Mouse (Mus musculus) myocyte (in vitro differentiated cells): ENCODE measurements around the gene Pcbp4. TPM values are rescaled to one million over a fixed set of nuclear protein-coding genes. Genes with fewer than 3 reads are reported as not detected.
A peak's percentile ranks its signal among the peaks of the same experiment; 100 is the strongest.

Source experiments
- H3K27me3 ChIP-seq: one replicate; pipeline ENCODE4 v1.6.1; 2011; ENCODE audit not compliant: control insufficient read depth, insufficient read depth, insufficient read length
- H3K36me3 ChIP-seq: one replicate; pipeline ENCODE4 v1.6.1; 2011; ENCODE audit not compliant: control insufficient read depth, insufficient read depth
- H3K4me2 ChIP-seq: one replicate; pipeline ENCODE4 v1.6.1; 2011; ENCODE audit warnings: low read depth, control low read depth
- H3K4me3 ChIP-seq: one replicate; pipeline ENCODE4 v1.5.1; 2011; ENCODE audit warnings: mild to moderate bottlenecking, control low read depth, moderate library complexity
- H3K79me2 ChIP-seq: one replicate; pipeline ENCODE4 v1.6.1; 2011; ENCODE audit not compliant: control insufficient read depth, insufficient read depth
- H3ac ChIP-seq: one replicate; pipeline ENCODE4 v1.6.1; 2011; ENCODE audit not compliant: control insufficient read depth, insufficient read length
- CEBPB ChIP-seq: IDR thresholded peaks from 2 replicates; pipeline ENCODE4 v1.6.1; 2011; ENCODE audit warnings: mild to moderate bottlenecking, moderate library complexity; ENCODE audit not compliant: poor library complexity, insufficient read depth, severe bottlenecking
- E2F4 ChIP-seq: IDR thresholded peaks from one replicate; pipeline ENCODE4 v1.6.1; 2011; ENCODE audit warnings: mild to moderate bottlenecking, control low read depth, moderate library complexity; ENCODE audit not compliant: insufficient read depth
- MAX ChIP-seq: IDR thresholded peaks from one replicate; pipeline ENCODE4 v1.6.1; 2011; ENCODE audit warnings: low read depth, mild to moderate bottlenecking, control low read depth
- MYOD1 ChIP-seq, 3 experiments: IDR thresholded peaks; one replicate each; pipeline ENCODE4 v1.6.1; 2011; ENCODE audit warnings: control low read depth in 2 of 3, low read depth in 2 of 3, mild to moderate bottlenecking in 2 of 3, moderate library complexity in 1 of 3; ENCODE audit not compliant: insufficient read length in 2 of 3, control insufficient read depth in 1 of 3
- MYOG ChIP-seq, 3 experiments: IDR thresholded peaks; one replicate each; pipeline ENCODE4 v1.6.1; 2011; ENCODE audit warnings: control low read depth in 2 of 3, low read depth in 2 of 3, mild to moderate bottlenecking in 2 of 3; ENCODE audit not compliant: insufficient read length in 2 of 3, control insufficient read depth in 1 of 3, insufficient read depth in 1 of 3
- POLR2A ChIP-seq: IDR thresholded peaks from one replicate; pipeline ENCODE4 v1.6.1; 2011; ENCODE audit warnings: low read depth, mild to moderate bottlenecking, control low read depth, moderate library complexity; ENCODE audit not compliant: insufficient read length
- POLR2AphosphoS2 ChIP-seq: IDR thresholded peaks from one replicate; pipeline ENCODE4 v1.6.1; 2011; ENCODE audit warnings: low read depth, control low read depth; ENCODE audit not compliant: insufficient read length
- REST ChIP-seq: IDR thresholded peaks from one replicate; pipeline ENCODE4 v1.6.1; 2011; ENCODE audit warnings: mild to moderate bottlenecking, control low read depth, moderate library complexity; ENCODE audit not compliant: insufficient read depth, insufficient read length
- SRF ChIP-seq: IDR thresholded peaks from one replicate; pipeline ENCODE4 v1.6.1; 2011; ENCODE audit warnings: low read depth; ENCODE audit not compliant: control insufficient read depth, insufficient read length
- TCF12 ChIP-seq: IDR thresholded peaks from one replicate; pipeline ENCODE4 v1.6.1; 2011; ENCODE audit warnings: mild to moderate bottlenecking, control low read depth; ENCODE audit not compliant: poor library complexity, insufficient read depth, severe bottlenecking
- TCF3 ChIP-seq: IDR thresholded peaks from one replicate; pipeline ENCODE4 v1.6.1; 2011; ENCODE audit warnings: low read depth, control low read depth; ENCODE audit not compliant: insufficient read length
- USF1 ChIP-seq: IDR thresholded peaks from one replicate; pipeline ENCODE4 v1.6.1; 2011; ENCODE audit warnings: low read depth, mild to moderate bottlenecking, control low read depth, moderate library complexity
- polyA plus RNA-seq: library from polyadenylated mRNA; unstranded; fragments of >200 nt; fragmentation: generic; extraction: Trizol; gene quantifications from one replicate; pipeline ENCODE4 v1.2.1, GENCODE M21; 2012; ENCODE audit warnings: missing spikeins

Gene Pcbp4
- 274 TPM for polyA plus RNA-seq

DNA sequence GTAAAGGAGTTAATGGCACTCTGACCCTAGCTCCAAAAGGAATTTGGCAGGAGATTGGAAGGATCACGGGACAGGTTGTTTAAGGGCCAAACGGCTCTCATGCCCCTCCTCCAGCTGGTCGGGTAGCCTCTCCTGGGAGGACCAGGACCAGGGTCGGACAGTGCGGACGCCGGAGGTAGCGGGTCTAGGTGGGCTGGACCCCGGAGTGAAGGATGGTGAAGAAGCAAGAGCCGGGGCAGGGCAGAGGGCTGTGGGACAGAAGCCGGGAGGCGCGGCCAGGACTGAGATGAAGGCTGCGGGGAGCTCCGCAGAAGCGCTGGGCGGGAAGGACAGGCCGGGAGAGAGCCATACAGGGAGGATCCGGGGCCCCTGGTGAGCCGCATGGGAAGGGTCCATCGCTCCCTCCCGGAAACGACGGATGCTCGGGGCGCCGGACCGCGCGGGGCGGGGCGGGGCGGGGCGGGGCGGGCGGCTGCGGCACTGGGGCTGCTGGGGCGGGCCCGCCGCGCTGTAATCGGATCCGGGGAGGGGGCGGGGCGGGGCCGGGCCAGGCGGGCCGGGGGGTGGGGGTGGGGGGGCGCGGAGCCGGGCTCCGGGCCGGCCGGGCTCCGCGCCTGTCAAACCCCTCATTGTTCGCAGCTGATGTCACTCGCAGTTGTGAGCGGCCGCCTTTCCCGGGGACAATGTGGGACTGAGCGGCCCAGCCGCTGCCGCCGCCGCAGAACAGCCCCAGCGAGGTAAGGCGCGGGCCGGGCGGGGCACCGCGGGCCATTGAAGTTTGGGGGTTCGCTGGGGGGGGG is at the start of gene Pcbp4:
Gene Pcbp4 (plus strand): TSS at position 21 of the 800 bp plus-strand sequence.
- Histone ChIP-seq H3K4me3 (peak within 1 kb of the TSS; percentile 75), H3K79me2 (peaks cover 45% of the 10 kb centered on the region), H3K36me3 (no peaks in the 10 kb centered on the region), H3ac (peak within 1 kb of the TSS; percentile 50), H3K27me3 (no peaks in the 10 kb centered on the region), H3K4me2 (peak within 1 kb of the TSS; percentile 95)
- no peak for TF ChIP-seq SRF
- no peak for TF ChIP-seq MYOD1 (IDR thresholded peaks at IDR 0.05; ENCODE audit: control insufficient read depth in 1 of 3, insufficient read length in 2 of 3, low read depth in 2 of 3)
- TF ChIP-seq POLR2AphosphoS2, result peak; percentile 58
- no peak for TF ChIP-seq MAX
- TF ChIP-seq USF1, result no peak
- no peak for TF ChIP-seq MYOG (IDR thresholded peaks at IDR 0.05; ENCODE audit: control insufficient read depth in 1 of 3, insufficient read depth in 1 of 3, insufficient read length in 2 of 3, low read depth in 2 of 3)
- TF ChIP-seq POLR2A, result peak; percentile 53
- no peak for TF ChIP-seq CEBPB
- no peak for TF ChIP-seq E2F4
- TF ChIP-seq REST, result no peak
- TF ChIP-seq TCF3, result no peak
- no peak for TF ChIP-seq TCF12

DNA sequence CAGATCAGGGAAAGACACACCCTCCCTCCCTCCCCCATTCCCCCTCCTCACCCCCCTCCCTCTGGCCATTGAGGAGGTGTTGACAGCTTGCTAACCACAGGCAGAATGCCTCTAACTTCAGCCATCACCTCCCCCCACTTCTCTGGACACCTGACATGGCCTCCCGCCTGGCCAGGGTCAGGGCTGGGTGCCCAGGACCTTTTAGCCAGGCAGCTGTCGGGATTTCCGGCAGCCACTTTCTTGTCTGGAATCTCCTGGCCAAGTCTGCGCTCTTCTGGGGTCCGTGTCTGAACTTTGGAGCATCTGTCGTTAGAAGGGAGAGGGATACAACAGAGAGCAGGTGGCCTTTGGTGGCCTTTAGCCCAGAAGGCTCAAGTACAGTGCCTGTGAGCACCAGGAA is 47.8 kb upstream of the Pcbp4 start:
- H3K79me2 ChIP-seq, result no peaks in the 10 kb centered on the region
- peak overlapping the region; percentile 15 for H3K4me2 ChIP-seq
- no peak overlapping the region for H3K4me3 ChIP-seq
- H3K27me3 ChIP-seq, result no peaks in the 10 kb centered on the region
- TF ChIP-seq TCF12, result peak; percentile 87
- TF ChIP-seq MYOD1 (IDR thresholded peaks at IDR 0.05; ENCODE audit: control insufficient read depth in 1 of 3, insufficient read length in 2 of 3, low read depth in 2 of 3), result peak; percentile 90 to 92 (median 91)
- no peak for TF ChIP-seq REST
- TF ChIP-seq MYOG (IDR thresholded peaks at IDR 0.05; ENCODE audit: control insufficient read depth in 1 of 3, insufficient read depth in 1 of 3, insufficient read length in 2 of 3, low read depth in 2 of 3), result peak; percentile 92 to 97 (median 94)
- TF ChIP-seq CEBPB, result no peak
- no peak for TF ChIP-seq USF1
- no peak for TF ChIP-seq SRF
- TF ChIP-seq E2F4, result no peak
- peak; percentile 88 for TF ChIP-seq TCF3
- no peak for TF ChIP-seq POLR2A
- H3K36me3 ChIP-seq, result no peaks in the 10 kb centered on the region
- H3ac ChIP-seq, result no peak overlapping the region

DNA sequence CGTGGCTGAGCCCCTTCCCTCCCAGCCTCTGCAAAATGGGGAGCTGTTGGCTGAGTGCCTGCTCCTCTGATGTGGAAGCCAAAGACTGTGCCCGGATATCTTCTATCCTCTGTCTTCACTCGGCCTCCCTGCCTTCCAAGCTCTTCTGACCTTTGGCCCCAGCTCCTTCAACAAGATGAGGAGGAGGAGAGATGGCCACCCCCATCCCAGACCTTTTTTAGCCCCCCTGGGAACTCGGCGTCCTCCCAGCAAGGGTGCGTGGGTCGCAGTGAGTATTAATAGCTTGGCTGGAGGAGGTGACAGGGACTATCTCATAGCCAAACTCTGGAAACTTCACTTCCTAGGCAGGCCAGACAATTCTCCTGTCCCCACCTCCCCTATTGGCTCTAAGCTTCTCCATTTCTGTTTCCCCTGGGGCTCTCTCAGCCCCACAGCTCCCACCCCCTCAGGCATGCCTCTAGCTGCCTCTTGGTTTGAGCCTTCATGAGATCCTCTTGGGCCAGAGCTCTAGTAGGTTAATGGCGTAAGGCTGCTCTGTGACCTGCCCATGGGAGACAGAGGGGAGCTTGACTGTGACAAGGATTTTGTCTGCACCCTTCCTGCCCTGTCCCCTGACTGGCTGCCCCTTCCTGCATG is 46.5 kb upstream of the Pcbp4 start:
- no peak for TF ChIP-seq TCF12
- TF ChIP-seq MAX, result no peak
- TF ChIP-seq POLR2AphosphoS2, result no peak
- no peak for TF ChIP-seq TCF3
- no peak for TF ChIP-seq E2F4
- no peak for TF ChIP-seq REST
- TF ChIP-seq MYOD1 (IDR thresholded peaks at IDR 0.05; ENCODE audit: control insufficient read depth in 1 of 3, insufficient read length in 2 of 3, low read depth in 2 of 3), result no peak
- no peak for TF ChIP-seq MYOG (IDR thresholded peaks at IDR 0.05; ENCODE audit: control insufficient read depth in 1 of 3, insufficient read depth in 1 of 3, insufficient read length in 2 of 3, low read depth in 2 of 3)

DNA sequence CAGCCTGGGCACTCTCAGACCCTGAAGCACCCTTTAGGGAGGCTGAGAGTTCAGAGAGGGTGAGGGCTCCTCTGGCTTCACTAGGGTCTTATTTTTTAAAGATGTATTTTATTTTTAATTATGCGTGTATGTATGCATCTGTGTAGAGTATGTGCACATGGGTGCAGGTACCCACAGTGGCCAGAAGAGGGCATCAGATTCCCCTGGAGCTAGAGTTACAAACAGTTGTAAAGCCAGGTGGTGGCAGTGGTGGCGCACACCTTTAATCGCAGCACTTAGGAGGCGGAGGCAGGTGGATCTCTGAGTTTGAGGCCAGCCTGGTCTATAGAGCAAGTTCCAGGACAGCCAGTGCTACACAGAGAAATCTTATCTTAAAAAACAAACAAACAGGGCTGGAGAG is 44.0 kb upstream of the Pcbp4 start:
- H3K4me3 ChIP-seq, result no peak overlapping the region
- no peaks in the 10 kb centered on the region for H3K27me3 ChIP-seq
- H3ac ChIP-seq, result no peak overlapping the region
- H3K36me3 ChIP-seq, result no peaks in the 10 kb centered on the region
- TF ChIP-seq POLR2A, result no peak
- no peak for TF ChIP-seq POLR2AphosphoS2
- TF ChIP-seq REST, result no peak
- TF ChIP-seq TCF12, result no peak
- no peak for TF ChIP-seq TCF3
- no peak for TF ChIP-seq MYOG (IDR thresholded peaks at IDR 0.05; ENCODE audit: control insufficient read depth in 1 of 3, insufficient read depth in 1 of 3, insufficient read length in 2 of 3, low read depth in 2 of 3)
- no peak for TF ChIP-seq SRF
- TF ChIP-seq CEBPB, result no peak
- no peak for TF ChIP-seq USF1
- no peak for TF ChIP-seq MYOD1 (IDR thresholded peaks at IDR 0.05; ENCODE audit: control insufficient read depth in 1 of 3, insufficient read length in 2 of 3, low read depth in 2 of 3)
- TF ChIP-seq E2F4, result no peak
- no peak for TF ChIP-seq MAX
- no peaks in the 10 kb centered on the region for H3K79me2 ChIP-seq
- H3K4me2 ChIP-seq, result no peak overlapping the region

More for the DNA sequence above, 46.5 kb upstream of the Pcbp4 start:
- no peak overlapping the region for H3K4me3 ChIP-seq
- H3K4me2 ChIP-seq, result no peak overlapping the region
- H3K79me2 ChIP-seq, result no peaks in the 10 kb centered on the region
- H3K36me3 ChIP-seq, result no peaks in the 10 kb centered on the region
- no peaks in the 10 kb centered on the region for H3K27me3 ChIP-seq
- no peak overlapping the region for H3ac ChIP-seq
